Mouse (Mus musculus) megakaryocyte, embryonic 14.5 days (primary cell): ENCODE results near the gene Ablim1. TPM values are rescaled to one million over a fixed set of nuclear protein-coding genes. Genes with fewer than 3 reads are reported as not detected.
A peak's percentile ranks its signal among the peaks of the same experiment; 100 is the strongest.

Experiments
- H3K27me3 ChIP-seq: replicated peaks from 2 replicates; pipeline ENCODE3; 2012; ENCODE audit warnings: inconsistent platforms
- H3K36me3 ChIP-seq: replicated peaks from 2 replicates; pipeline ENCODE3; 2012; ENCODE audit warnings: low read length, inconsistent platforms, mixed read lengths
- H3K4me1 ChIP-seq: 2 replicates; pipeline ENCODE4 v1.6.1; 2012; ENCODE audit warnings: inconsistent platforms
- H3K4me3 ChIP-seq: replicated peaks from 2 replicates; pipeline ENCODE3; 2012; ENCODE audit warnings: moderate library complexity, mild to moderate bottlenecking, inconsistent platforms
- H3K9me3 ChIP-seq: 2 replicates; pipeline ENCODE4 v1.6.1; 2012; ENCODE audit warnings: inconsistent platforms
- FLI1 ChIP-seq: IDR thresholded peaks from 2 replicates; pipeline ENCODE4 v1.6.1; 2012; ENCODE audit warnings: low read length, inconsistent platforms, mixed read lengths
- GATA1 ChIP-seq: IDR thresholded peaks from 3 replicates; pipeline ENCODE4 v1.6.1; 2012; ENCODE audit warnings: mixed read lengths, low read length, inconsistent platforms, borderline replicate concordance
- polyA plus RNA-seq: library from polyadenylated mRNA; stranded (reverse); fragments of >175 nt; gene quantifications from 2 replicates; pipeline ENCODE4 v1.2.3, GENCODE M21; 2012; ENCODE audit warnings: low replicate concordance; ENCODE audit not compliant: insufficient read depth

Ablim1 gene
- polyA plus RNA-seq, 1 experiment: 0.17 TPM

DNA sequence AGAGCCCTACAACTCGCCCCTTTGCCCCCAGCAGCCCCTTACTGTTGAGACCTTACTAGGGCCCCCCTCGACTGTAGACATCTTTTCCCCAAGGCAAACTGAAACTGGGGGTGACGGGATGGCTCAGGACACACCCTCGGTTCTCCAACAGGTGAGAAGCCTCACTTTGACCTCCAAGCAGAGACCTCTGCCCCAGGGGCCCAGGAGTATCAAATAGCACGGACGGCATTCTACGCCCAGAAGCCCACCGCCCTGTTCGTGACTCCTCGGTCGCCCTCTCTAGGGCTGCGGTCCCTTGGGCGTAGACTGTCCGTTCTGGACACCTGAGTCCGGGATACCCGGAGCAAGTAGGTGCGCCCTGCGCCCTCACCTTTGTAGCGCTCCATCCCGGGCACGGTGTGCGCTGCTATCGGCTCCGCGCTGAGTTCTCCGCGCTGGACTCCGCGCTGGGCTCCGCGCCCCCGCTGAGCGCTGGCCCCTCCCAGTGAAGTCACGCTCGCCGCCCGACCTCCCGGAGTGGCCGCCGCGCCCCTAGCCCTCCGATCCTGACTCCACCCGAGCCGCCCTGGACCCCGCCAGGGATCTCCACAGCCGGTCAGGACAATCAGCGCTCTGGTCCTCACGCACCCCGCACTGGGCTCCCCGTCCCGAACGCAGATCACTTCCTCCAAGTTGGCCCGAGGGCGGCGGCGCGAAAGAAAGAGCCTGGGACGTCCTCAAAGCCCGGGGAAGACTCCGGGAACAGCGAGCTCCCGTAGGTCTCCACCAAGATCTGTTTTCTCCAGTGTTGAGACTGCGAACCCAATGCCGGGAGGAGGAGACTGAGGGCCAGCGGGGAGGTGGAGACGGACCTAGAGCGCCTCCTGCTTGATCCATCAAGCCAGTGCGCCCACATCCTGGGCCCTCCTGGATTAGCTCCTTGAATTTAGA, 306.7 kb downstream of the Ablim1 start, which contains the start of gene Afap1l2:
Gene Afap1l2, minus strand, starts transcription at position 448 of the 930 bp plus-strand sequence.
- peaks cover 80% of the 10 kb centered on the region for H3K27me3 ChIP-seq
- H3K4me1 ChIP-seq: peaks cover 10% of the 10 kb centered on the region
- H3K36me3 ChIP-seq: no peaks in the 10 kb centered on the region
- no peaks in the 10 kb centered on the region for H3K9me3 ChIP-seq
- no peak for TF ChIP-seq FLI1
- TF ChIP-seq GATA1: no peak
- peak within 1 kb of the TSS; percentile 71 for H3K4me3 ChIP-seq

GRCm38 (mm10) chr19:57007291-57007690, 307.4 kb downstream of the Ablim1 start:
- H3K27me3 ChIP-seq: peaks cover 79% of the 10 kb centered on the region
- TF ChIP-seq FLI1 (no peak), GATA1 (no peak)
- no peaks in the 10 kb centered on the region for H3K9me3 ChIP-seq
- H3K36me3 ChIP-seq: no peaks in the 10 kb centered on the region
- H3K4me3 ChIP-seq: no peak overlapping the region
- H3K4me1 ChIP-seq: peaks cover 10% of the 10 kb centered on the region

GRCm38 (mm10) chr19:57006841-57007240, 307.9 kb downstream of the Ablim1 start:
- no peak for TF ChIP-seq GATA1
- no peak for TF ChIP-seq FLI1
- peaks cover 80% of the 10 kb centered on the region for H3K27me3 ChIP-seq
- no peaks in the 10 kb centered on the region for H3K9me3 ChIP-seq
- peaks cover 10% of the 10 kb centered on the region for H3K4me1 ChIP-seq
- H3K36me3 ChIP-seq: no peaks in the 10 kb centered on the region
- H3K4me3 ChIP-seq: no peak overlapping the region

DNA sequence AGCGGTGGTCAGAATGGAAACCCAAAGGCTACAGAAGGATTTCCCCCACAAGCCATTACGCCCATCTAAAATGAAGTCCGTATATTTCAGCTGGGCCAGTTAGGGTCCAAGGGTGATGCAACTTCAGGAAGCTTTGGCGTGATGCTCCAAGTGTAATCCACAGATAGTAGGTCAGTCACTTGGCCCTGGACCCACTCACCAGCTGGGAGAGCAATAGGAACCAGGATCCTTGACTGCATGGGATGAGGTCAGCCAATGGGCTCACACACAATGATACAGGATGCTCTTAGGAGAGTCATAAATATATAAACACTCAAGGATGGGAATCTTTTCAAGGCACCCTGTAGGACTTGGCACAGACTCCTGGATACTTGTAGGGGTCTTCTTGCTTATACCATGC, 309.7 kb downstream of the Ablim1 start:
- Histone ChIP-seq H3K4me1 (peaks cover 10% of the 10 kb centered on the region), H3K27me3 (peaks cover 74% of the 10 kb centered on the region)

GRCm38 (mm10) chr19:57003460-57003810, 311.3 kb downstream of the Ablim1 start:
- peaks cover 10% of the 10 kb centered on the region for H3K4me1 ChIP-seq
- peaks cover 68% of the 10 kb centered on the region for H3K27me3 ChIP-seq
- H3K36me3 ChIP-seq: no peaks in the 10 kb centered on the region
- no peaks in the 10 kb centered on the region for H3K9me3 ChIP-seq
- TF ChIP-seq FLI1: no peak
- no peak for TF ChIP-seq GATA1
- no peak overlapping the region for H3K4me3 ChIP-seq

More for the DNA sequence above, 309.7 kb downstream of the Ablim1 start:
- TF ChIP-seq GATA1 (no peak), FLI1 (no peak)
- no peaks in the 10 kb centered on the region for H3K9me3 ChIP-seq
- H3K4me3 ChIP-seq: no peak overlapping the region
- H3K36me3 ChIP-seq: no peaks in the 10 kb centered on the region

DNA sequence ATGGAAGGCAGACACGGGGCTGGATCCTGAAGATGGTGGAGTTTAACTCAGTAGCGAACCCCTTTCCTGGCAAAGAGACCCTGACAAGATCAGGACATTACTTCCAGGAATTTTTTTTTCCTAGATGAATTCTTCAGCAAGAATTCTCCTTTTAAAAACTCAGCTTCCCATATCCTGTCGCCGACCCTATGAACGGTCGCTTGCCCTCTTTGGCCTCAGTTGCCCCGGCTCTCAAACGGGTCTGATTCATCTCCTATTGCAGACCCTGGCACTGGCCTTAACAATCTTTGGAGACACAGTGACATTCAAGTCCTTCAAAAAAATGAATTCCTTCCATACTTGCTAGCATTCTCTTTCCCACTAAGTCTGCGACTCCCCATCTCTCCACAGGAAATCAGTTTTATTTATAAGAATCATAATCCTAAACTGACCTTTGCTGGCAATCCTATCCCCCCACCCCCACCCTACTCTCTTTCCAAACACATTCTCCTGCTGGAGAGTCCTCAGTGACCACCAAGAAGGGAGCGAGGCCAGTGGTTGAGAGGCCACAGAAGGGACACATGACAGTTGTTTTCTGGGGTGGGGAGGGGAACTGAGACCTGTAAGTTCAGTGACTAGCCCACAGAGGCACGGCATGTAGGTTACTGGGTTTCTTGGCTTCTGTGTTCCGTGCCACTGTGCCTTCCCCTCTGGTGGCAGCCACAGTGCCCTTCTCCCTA, 311.8 kb downstream of the Ablim1 start:
- TF ChIP-seq GATA1: no peak
- Histone ChIP-seq H3K4me3 (no peak overlapping the region), H3K4me1 (peaks cover 4% of the 10 kb centered on the region)

DNA sequence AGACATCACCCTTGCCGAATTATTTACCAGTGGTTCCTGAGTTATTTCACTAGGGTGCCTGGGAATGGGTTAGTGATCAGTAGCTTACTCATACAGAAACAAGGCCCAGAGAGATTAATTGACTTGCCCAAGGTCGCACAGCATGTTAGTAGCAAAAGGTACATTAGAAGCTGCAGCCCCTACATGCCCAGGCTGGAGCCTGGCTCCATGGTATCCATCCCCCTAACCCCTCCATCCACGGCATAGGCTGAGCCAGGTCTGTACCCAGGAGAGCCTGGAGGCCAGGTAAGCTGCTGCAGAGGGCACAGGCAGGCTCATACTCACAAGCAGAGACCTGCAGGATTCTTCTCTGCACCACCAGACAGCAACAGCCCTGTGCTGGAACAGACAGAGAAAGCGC, 312.8 kb downstream of the Ablim1 start:
- Histone ChIP-seq H3K27me3 (peaks cover 59% of the 10 kb centered on the region), H3K4me1 (no peaks in the 10 kb centered on the region), H3K9me3 (no peaks in the 10 kb centered on the region), H3K4me3 (no peak overlapping the region), H3K36me3 (no peaks in the 10 kb centered on the region)
- no peak for TF ChIP-seq FLI1
- no peak for TF ChIP-seq GATA1

More for the DNA sequence above, 311.8 kb downstream of the Ablim1 start:
- H3K27me3 ChIP-seq: peaks cover 63% of the 10 kb centered on the region
- no peaks in the 10 kb centered on the region for H3K9me3 ChIP-seq
- no peaks in the 10 kb centered on the region for H3K36me3 ChIP-seq

DNA sequence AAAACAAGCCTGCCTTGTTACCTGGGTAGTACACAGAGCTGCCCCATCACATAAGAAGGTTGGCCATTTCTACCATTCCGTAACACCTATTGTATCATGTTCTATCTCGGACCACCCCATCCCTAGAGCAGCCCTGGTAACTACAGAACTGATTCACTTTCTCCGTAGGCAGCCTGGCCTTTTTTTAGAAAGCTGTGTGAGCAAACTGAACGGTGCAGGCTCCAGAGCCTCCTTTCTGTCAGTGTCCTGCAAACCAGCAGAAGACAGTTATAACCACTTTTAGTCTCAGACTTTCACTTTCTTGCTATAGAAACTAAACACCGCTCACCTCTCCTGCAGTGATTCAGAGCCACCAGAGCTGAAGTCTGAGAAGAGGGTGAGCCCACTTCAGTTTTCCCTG, 314.1 kb downstream of the Ablim1 start:
- no peak for TF ChIP-seq FLI1
- no peak for TF ChIP-seq GATA1
- Histone ChIP-seq H3K36me3 (no peaks in the 10 kb centered on the region), H3K4me3 (no peak overlapping the region), H3K9me3 (no peaks in the 10 kb centered on the region), H3K27me3 (peaks cover 56% of the 10 kb centered on the region), H3K4me1 (no peaks in the 10 kb centered on the region)

DNA sequence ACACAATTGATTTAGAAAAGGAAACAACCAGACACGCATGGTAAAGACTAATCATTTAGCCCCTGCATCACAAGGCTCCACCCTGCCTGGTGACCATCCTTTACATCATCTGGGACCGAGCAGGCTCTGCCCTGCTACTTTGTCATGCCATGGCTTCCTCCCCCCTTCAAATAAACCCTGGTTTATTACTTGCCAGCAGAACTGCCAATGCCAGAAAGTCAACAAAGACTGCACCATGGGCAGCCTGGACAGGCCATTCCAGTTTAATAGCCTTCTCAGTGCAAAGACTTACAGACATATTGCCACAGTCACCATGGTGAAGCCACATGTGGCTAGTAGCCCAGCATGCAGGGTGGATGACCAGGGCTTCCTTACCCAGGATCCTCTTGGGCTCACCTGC, 314.9 kb downstream of the Ablim1 start:
- Histone ChIP-seq H3K9me3 (no peaks in the 10 kb centered on the region), H3K36me3 (no peaks in the 10 kb centered on the region)
- TF ChIP-seq FLI1 (no peak), GATA1 (no peak)

DNA sequence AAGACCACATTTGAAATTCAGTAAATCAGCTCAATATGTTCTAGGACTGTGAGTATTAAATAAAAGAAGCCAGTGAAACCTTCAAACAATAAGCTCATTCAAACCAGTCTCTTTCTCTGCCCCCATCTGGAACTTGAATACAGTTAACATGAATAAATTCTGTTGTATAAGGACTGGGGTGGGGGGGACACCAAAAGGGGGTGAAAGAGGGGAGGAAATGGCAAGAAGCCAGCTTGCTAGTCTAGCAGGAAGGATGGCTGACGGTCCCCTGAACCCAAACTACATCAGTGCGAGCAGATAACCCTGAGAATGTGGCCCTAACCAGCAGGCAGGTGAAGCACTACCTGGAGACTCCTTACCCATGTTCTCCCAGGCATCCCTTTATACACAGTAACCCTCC, 315.8 kb downstream of the Ablim1 start:
- TF ChIP-seq GATA1: no peak
- no peak for TF ChIP-seq FLI1
- H3K36me3 ChIP-seq: no peaks in the 10 kb centered on the region
- peaks cover 52% of the 10 kb centered on the region for H3K27me3 ChIP-seq
- no peaks in the 10 kb centered on the region for H3K4me1 ChIP-seq
- no peak overlapping the region for H3K4me3 ChIP-seq
- no peaks in the 10 kb centered on the region for H3K9me3 ChIP-seq

More for the DNA sequence above, 314.9 kb downstream of the Ablim1 start:
- Histone ChIP-seq H3K4me3 (no peak overlapping the region), H3K27me3 (peaks cover 53% of the 10 kb centered on the region), H3K4me1 (no peaks in the 10 kb centered on the region)
